Mouse (Mus musculus) heart, embryonic 14.5 days (tissue): ENCODE results near the gene Tln2. TPM values are rescaled to one million over a fixed set of nuclear protein-coding genes. Genes with fewer than 3 reads are reported as not detected.

ENCODE experiments used
- ATAC-seq: fragments of 200-750 bp; cut with Nextera tagmentation; 2 replicates; pipeline ENCODE4 v1.8.0; 2017; ENCODE audit warnings: low read depth, moderate TSS enrichment; ENCODE audit not compliant: insufficient number of reproducible peaks, insufficient read depth, low FRiP score
- H3K27ac ChIP-seq, 2 experiments: fragments of 200-500 bp in 1 of 2; fragments of 300-500 bp in 1 of 2; sonication (generic) in 1 of 2; replicated peaks in 1 of 2; 2 replicates each; pipeline ENCODE4 v1.5.1; 2012 to 2014; ENCODE audit warnings: low read depth in 2 of 2, low read length in 2 of 2, control low read depth in 1 of 2, mild to moderate bottlenecking in 1 of 2, mixed read lengths in 1 of 2; ENCODE audit not compliant: control insufficient read depth in 1 of 2, insufficient read depth in 1 of 2
- H3K27me3 ChIP-seq: fragments of 300-500 bp; sonication (generic); 2 replicates; pipeline ENCODE4 v1.6.1; 2014; ENCODE audit warnings: mild to moderate bottlenecking, low read length, control low read depth; ENCODE audit not compliant: control insufficient read depth, insufficient read depth
- H3K36me3 ChIP-seq: fragments of 300-500 bp; sonication (generic); 2 replicates; pipeline ENCODE4 v1.6.1; 2014; ENCODE audit warnings: mild to moderate bottlenecking, control low read depth, low read length, mixed read lengths; ENCODE audit not compliant: control insufficient read depth, insufficient read depth
- H3K4me1 ChIP-seq, 2 experiments: fragments of 200-500 bp in 1 of 2; fragments of 300-500 bp in 1 of 2; sonication (generic) in 1 of 2; 2 replicates each; pipeline ENCODE4 v1.6.1; 2012 to 2014; ENCODE audit warnings: low read length in 2 of 2, control low read depth in 1 of 2, mixed read lengths in 1 of 2; ENCODE audit not compliant: control insufficient read depth in 2 of 2, insufficient read depth in 2 of 2
- H3K4me2 ChIP-seq: fragments of 300-500 bp; sonication (generic); 2 replicates; pipeline ENCODE4 v1.6.1; 2014; ENCODE audit warnings: mild to moderate bottlenecking, low read length
- H3K4me3 ChIP-seq, 2 experiments: fragments of 200-500 bp in 1 of 2; fragments of 300-500 bp in 1 of 2; sonication (generic) in 1 of 2; 2 replicates each; pipeline ENCODE4 v1.5.1; 2012 to 2014; ENCODE audit warnings: low read length in 2 of 2, mild to moderate bottlenecking in 2 of 2, control low read depth in 1 of 2, low read depth in 1 of 2, moderate library complexity in 1 of 2; ENCODE audit not compliant: control insufficient read depth in 1 of 2, insufficient read depth in 1 of 2
- H3K9ac ChIP-seq: fragments of 300-500 bp; sonication (generic); 2 replicates; pipeline ENCODE4 v1.6.1; 2014; ENCODE audit warnings: mild to moderate bottlenecking, low read length
- H3K9me3 ChIP-seq: fragments of 300-500 bp; sonication (generic); 2 replicates; pipeline ENCODE4 v1.6.1; 2016; ENCODE audit warnings: low read length, control low read depth; ENCODE audit not compliant: control insufficient read depth
- WGBS: fragments of 180-500 bp; shearing (Covaris S2); extraction: QIAGEN DNeasy Blood & Tissue Kit; methylation state at CpG from one replicate; pipeline ENCODE4 v1.1.7; 2014; 5-methylcytosine and 5-hydroxymethylcytosine counted together
- polyA plus RNA-seq: library from polyadenylated mRNA; unstranded; fragments of >200 nt; fragmentation: Nextera tagmentation; extraction: Ambion mirVana; gene quantifications from 2 replicates; pipeline ENCODE4 v1.2.1, GENCODE M21; 2014

Tln2 gene
- polyA plus RNA-seq, 1 experiment from 2014 or later = 66.0 TPM

GRCm38 (mm10) chr9:67397756-67398155 is 161.7 kb downstream of the Tln2 start:
- no peaks in the 10 kb centered on the region for H3K9me3 ChIP-seq
- no peak for ATAC-seq

GRCm38 (mm10) chr9:67396446-67396845 is 163.1 kb downstream of the Tln2 start:
- 83% methylated on average over 3 of the region's 3 CpGs for WGBS
- H3K27ac ChIP-seq = no peak overlapping the region
- ATAC-seq = no peak

More at GRCm38 (mm10) chr9:67397756-67398155, 161.7 kb downstream of the Tln2 start:
- Histone ChIP-seq H3K27ac (no peak overlapping the region), H3K27me3 (no peaks in the 10 kb centered on the region), H3K9ac (no peak overlapping the region), H3K4me2 (no peak overlapping the region), H3K4me3 (no peak overlapping the region), H3K4me1 (no peaks in the 10 kb centered on the region), H3K36me3 (peaks cover 32% of the 10 kb centered on the region)
- WGBS = 86% methylated on average over 3 of the region's 3 CpGs

GRCm38 (mm10) chr9:67384028-67384590 is 175.4 kb downstream of the Tln2 start:
- peaks cover 52% of the 10 kb centered on the region for H3K36me3 ChIP-seq
- H3K9ac ChIP-seq = no peak overlapping the region
- no peaks in the 10 kb centered on the region for H3K9me3 ChIP-seq
- peaks cover 0 to 2% of the 10 kb centered on the region in 2 experiments; a peak in 1 of 4 replicates for H3K4me1 ChIP-seq
- H3K27me3 ChIP-seq = no peaks in the 10 kb centered on the region
- no peak overlapping the region for H3K4me3 ChIP-seq
- H3K27ac ChIP-seq = no peak overlapping the region
- no peak overlapping the region for H3K4me2 ChIP-seq
- no peak for ATAC-seq
- 91% methylated on average over 9 of the region's 9 CpGs for WGBS

More at GRCm38 (mm10) chr9:67396446-67396845, 163.1 kb downstream of the Tln2 start:
- Histone ChIP-seq H3K9me3 (no peaks in the 10 kb centered on the region), H3K4me1 (no peaks in the 10 kb centered on the region), H3K4me2 (no peak overlapping the region), H3K36me3 (peaks cover 39% of the 10 kb centered on the region), H3K27me3 (no peaks in the 10 kb centered on the region), H3K9ac (no peak overlapping the region), H3K4me3 (no peak overlapping the region)

- no peak for ATAC-seq
- no peak overlapping the region for H3K9ac ChIP-seq
- no peak overlapping the region for H3K27ac ChIP-seq
- WGBS = 39% methylated on average over 5 of the region's 5 CpGs
- peaks cover 27% of the 10 kb centered on the region for H3K36me3 ChIP-seq
- H3K4me2 ChIP-seq = no peak overlapping the region
- no peak overlapping the region for H3K4me3 ChIP-seq
- no peaks in the 10 kb centered on the region for H3K27me3 ChIP-seq
- H3K9me3 ChIP-seq = no peaks in the 10 kb centered on the region
- H3K4me1 ChIP-seq = peaks cover 0 to under 1% of the 10 kb centered on the region in 2 experiments; a peak in 1 of 4 replicates
These were observed 179.4 kb downstream of the Tln2 start for GRCm38 (mm10) chr9:67380095-67380494.

GRCm38 (mm10) chr9:67378772-67379171 is 180.7 kb downstream of the Tln2 start:
- Histone ChIP-seq H3K4me1 (no peaks in the 10 kb centered on the region), H3K4me3 (no peak overlapping the region), H3K9ac (no peak overlapping the region), H3K36me3 (peaks cover 16% of the 10 kb centered on the region), H3K27me3 (no peaks in the 10 kb centered on the region), H3K9me3 (no peaks in the 10 kb centered on the region), H3K4me2 (no peak overlapping the region), H3K27ac (no peak overlapping the region)
- WGBS = 91% methylated on average over 5 of the region's 5 CpGs
- ATAC-seq = no peak

- Histone ChIP-seq H3K9ac (no peak overlapping the region), H3K36me3 (peaks cover 61% of the 10 kb centered on the region), H3K27me3 (no peaks in the 10 kb centered on the region), H3K9me3 (0 out of 2 replicates have a peak, but pooled peaks cover 2% of the 10 kb centered on the region), H3K4me2 (no peak overlapping the region), H3K27ac (no peak overlapping the region), H3K4me3 (no peak overlapping the region), H3K4me1 (no peaks in the 10 kb centered on the region)
- ATAC-seq = no peak
- WGBS = 89% methylated on average over 3 of the region's 3 CpGs
These were observed 191.4 kb downstream of the Tln2 start for GRCm38 (mm10) chr9:67368078-67368477.

GRCm38 (mm10) chr9:67362511-67362910 is 197.0 kb downstream of the Tln2 start:
- Histone ChIP-seq H3K27me3 (no peaks in the 10 kb centered on the region), H3K9me3 (no peaks in the 10 kb centered on the region), H3K9ac (no peak overlapping the region), H3K4me2 (no peak overlapping the region), H3K36me3 (peaks cover 83% of the 10 kb centered on the region), H3K27ac (no peak overlapping the region), H3K4me3 (no peak overlapping the region), H3K4me1 (peaks cover 3 to 5% of the 10 kb centered on the region in 2 experiments; a peak in 2 of 4 replicates)
- no peak for ATAC-seq
- 87% methylated on average over 10 of the region's 10 CpGs for WGBS

- Histone ChIP-seq H3K4me2 (no peak overlapping the region), H3K27ac (no peak overlapping the region), H3K27me3 (no peaks in the 10 kb centered on the region), H3K36me3 (peaks cover 85% of the 10 kb centered on the region), H3K9me3 (no peaks in the 10 kb centered on the region), H3K4me3 (no peak overlapping the region), H3K9ac (no peak overlapping the region), H3K4me1 (peaks cover 3 to 5% of the 10 kb centered on the region in 2 experiments; a peak in 2 of 4 replicates)
- 79% methylated on average over 2 of the region's 2 CpGs for WGBS
- no peak for ATAC-seq
These were observed 197.4 kb downstream of the Tln2 start for GRCm38 (mm10) chr9:67362053-67362452.
